Mouse (Mus musculus) gastrocnemius, adult 18-20 months (tissue): ENCODE measurements at regions not wholly inside any gene's neighbourhood (a gene's known extent, or its start where the extent isn't known, plus 50 kb on each side); places are given as distances from the start of the nearest gene placed in this dataset.

Experiments
- DNase-seq: peaks from one replicate; pipeline ENCODE4 v3.0.0; 2021; ENCODE audit warnings: low spot score

DNA sequence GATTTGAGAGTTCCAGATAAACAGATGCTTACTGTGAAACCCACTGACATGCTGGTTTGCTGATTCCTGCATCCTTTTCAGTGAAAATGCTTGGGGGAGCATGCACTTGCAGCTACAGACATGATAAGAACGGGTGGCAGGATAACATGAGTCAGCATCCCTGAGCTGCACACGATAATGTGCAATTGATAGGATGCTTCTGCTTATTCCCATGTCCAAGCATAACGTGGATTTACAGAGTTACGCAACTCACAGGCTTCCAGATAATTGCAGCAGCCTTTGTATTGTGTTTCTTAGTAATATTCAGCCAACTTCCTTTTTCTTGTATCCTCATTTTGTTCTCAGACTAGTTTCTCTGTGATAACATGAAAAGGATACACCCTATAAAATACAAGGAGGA is 245.7 kb downstream of the Flrt2 start:
- no peak for DNase-seq

DNA sequence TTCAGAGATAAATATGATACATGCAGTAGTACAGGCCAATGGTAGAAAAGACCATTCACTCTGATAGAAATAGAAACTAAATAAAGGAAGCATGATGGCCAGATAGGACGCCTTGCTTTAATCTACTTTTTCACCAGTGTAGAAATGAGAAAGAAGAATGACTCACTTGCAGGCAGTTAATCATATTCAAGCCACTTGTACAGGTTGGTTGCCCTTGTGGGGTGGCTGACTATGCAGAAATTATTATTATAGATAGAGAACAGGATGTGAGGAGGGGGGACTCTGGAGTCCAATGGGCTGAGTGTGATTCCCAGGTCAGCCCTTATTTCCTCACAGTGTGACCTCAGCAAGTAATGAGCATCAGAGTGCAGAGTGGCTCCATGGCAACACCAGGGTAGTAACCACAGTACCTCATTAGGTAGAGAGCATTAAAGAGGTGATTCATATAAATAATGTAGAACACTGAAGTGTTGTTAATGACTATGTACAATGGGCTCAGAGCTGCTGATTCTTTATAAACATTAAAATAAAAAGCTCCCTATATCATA is 248.5 kb downstream of the Flrt2 start:
- no peak for DNase-seq

DNA sequence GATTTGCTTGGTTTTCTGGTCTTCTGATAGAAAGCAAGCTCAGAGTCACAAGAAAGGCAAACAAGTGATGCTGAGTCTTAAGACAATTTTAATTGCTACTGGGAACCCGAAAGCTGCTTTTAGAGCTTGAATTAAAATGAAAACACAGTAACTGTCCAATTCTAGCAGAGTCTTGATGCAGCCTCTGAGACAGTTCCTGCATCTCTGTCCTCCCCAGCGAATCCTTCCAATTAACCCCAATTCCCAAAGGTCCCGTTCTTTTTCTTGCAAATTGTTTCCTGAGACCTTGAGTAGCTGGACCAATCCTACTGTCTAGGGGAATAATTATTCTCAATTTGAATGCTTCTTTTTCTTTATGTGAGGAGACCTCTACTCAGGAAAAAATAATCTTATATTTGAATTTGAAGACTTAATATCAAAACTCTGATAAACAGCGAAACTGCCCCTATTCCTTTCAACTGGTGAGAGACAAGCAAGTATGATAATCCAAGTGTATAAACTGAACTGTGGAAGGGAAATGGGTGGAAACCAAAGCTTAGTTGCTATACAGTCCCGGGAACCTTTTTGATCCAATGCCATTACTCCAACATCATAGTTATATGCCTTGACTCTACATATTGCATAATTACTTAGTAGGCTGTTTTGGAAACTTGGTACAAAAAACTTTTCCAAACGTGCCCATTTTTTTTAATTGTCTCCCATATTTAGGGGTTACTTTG is 267.9 kb downstream of the Flrt2 start:
- DNase-seq = no peak

DNA sequence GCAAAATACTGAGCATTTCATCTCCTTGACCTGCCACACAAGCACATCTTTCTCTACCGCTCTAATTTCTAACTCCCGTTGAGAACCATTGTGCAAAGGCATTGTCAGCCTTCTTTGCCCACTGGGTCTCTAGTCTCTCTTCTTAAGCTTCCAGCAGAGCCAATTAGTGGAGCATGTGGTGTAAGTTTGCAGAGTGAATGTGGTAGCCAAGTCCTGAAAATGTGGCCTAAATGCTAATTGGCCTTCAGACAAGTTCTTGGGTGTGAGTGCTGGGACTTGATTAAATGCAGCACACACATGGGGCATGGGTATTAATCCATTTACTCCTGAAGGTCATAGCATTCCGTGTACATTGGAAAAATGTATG is 268.5 kb downstream of the Flrt2 start:
- no peak for DNase-seq

DNA sequence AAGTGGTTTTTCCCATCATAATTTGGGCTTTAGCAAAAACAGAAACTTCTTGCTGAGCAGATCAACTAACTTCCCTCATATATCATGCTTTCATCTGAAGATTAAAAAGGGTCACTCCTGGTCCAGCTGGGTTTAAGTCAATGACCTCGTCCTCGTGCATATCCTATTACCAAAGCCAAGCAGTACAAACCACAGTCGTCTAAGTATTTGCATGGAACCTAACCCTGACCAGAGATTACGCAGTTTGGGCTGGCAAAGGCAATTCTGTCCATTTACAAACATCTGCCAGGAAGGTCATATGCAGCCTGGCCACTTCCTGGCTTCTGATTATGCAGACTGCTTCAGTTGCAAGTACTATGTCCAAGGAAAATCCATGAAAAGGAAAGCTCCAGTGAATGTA is 270.8 kb downstream of the Flrt2 start:
- DNase-seq = peak; percentile 1

DNA sequence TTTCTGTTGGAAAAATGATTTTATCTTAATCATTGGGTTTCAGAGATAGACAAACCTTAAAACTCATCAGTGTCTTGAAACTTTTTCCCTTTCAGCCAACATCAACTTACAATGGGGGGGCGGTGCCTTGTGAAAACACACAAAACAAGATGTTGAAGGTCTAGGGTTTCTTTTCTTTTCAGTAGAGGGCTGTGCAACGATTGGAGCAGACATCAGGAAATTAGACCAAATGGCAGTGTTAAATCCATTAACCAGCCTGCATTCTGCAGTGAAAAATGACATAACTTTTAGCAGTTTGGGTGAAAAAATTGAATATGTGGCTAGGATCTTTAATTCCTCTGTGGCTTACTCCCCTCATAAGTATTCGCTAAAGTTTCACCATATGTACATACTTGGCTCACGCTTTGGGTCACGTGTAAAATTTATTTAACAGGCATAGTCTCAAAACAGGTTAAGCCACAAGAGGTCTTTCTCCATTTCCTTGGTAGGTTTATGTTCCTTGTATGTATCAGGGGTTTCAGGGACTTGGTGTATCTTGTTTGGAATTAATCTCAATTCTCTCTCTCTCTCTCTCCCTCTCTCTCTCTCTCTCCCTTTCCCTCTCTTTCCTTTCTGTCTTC is 296.8 kb downstream of the Flrt2 start:
- no peak for DNase-seq

DNA sequence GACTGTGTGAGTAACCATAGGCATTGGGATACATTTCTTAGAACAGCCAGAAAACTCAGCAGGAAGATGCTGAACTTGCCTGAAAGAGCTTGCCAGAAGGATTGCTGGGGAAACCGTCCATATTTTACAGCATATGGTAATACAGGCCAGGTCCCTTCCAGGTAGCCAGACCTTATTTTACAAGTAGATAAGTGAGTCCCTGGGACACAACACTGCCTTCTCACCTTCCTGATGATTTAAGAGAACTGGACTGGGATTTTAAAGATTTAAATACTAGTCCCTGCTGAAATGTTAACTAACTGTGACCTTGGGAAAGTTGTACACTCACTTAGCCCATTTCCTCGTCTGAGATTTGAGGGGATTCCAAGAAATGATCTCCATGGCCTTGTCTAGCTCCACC is 302.9 kb downstream of the Flrt2 start:
- DNase-seq = no peak

DNA sequence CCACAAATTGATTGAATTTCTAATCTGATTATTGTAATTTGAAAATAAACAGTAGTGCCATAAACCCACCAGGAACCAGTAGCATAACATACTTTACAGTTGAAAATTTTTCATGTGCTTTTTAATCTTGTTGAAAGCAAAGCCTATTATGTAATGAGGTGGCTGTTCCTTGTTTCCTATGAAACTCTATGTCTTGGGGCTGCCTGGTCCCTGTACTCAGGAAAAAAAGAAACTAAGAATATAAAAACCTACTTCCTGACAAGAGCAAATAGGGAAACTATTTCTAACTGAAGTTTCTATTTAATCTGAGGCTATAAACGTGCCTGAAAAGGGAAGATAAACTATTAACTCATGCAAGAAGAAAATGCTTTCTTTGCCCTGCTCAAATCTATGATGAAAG is 338.2 kb downstream of the Flrt2 start:
- no peak for DNase-seq

DNA sequence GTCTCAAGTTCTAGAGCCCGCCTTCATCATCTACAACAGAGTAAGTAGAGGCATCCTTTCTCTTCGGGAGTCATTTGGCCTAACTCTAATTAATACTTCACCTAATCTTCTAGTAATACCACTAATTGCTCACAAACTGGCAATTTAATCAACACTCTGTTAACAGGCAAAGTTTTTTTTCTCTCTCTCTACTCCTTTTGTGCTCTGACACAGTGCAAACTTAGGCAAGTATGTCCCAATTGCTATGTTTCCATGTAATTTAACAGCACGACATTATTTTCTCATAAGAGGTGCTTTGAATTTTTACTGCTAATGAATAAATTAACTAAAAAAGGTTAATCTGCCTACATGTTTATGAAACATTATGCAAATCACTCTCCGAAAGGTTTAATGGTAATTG is 383.3 kb downstream of the Flrt2 start:
- DNase-seq = no peak

DNA sequence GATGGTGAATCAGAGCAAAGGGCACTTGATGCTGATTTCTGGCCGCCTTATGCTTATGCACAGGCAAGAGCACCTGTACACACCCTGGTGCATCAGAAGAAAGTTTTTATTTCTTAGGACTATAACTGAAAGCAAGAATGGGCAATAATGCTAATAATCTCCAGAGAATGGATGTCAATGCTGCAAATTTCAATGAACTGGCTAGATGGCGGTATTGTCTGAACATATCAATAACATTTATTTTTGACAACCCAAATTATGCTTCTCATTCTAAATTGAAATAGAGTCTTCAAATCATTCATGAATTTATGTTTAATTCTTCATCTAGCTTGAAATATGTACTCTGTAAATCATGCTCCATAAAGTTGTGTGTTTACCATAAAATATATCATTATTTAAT is 399.0 kb downstream of the Flrt2 start:
- DNase-seq = no peak

DNA sequence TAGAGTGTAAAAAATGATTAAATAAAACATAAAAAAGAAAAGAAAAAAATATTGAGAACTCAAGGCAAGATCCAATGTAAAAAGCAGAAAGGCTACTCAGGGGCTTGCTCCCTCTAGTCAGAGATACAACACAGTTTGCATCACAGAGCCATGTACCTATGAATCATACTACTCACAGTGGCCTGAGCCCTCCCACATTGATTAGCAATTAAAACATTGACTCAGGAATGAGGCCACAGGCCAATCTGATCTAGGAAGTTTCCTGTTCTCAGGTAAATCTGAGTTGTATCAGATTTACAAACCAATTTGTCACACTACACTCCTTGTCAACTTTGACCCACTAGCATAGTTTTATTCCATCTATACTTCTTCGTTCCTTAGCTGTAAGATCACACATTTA is 414.2 kb downstream of the Flrt2 start:
- DNase-seq = no peak

DNA sequence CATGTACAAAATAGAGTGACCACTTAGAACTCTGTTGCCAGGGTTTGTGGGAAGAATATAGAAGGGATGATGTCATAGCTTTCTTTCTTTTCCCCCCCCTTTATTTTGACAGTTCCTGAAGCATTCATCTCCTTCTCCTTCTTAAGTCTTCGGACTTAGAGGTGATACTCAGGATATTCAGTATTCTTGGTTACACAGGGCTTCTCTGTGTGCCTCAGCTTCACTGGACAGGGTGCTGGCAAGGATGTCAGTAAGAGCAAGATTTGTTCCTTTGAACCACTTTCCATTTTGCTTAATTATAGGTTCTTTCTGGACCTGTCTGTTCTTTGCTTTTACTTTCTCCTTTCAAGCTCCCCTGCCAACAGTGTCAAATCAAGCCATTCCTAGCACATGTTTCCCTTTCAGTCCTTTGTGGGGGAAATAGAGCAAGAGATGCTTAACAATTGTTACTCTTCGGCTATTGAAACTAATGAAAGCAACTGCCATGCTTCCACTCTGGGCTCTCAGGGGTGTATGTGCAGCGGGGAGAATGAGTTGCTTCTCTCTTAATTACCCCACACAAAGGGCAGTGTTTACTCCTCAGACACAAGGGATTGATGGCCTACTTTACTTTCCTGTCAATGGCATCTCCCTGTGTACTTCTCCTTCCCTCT is 422.8 kb downstream of the Flrt2 start:
- no peak for DNase-seq

DNA sequence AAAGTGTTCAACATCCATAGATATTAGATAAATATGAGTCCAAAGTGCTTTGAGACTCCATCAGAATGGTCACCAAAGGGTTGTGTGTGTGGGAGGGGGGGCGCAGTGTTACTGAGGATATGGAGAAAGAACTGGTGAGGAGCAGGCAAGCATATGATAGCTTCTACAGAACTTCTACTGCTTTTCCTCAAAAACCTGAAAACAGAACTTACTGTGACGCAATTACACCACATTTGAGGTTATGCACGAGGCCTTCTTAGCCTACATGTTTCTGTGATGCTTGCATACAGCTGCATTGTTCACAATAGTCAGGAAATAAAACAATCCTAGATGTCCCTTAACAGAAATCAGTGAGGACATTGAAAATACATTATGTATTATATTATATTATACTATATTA is 425.5 kb downstream of the Flrt2 start:
- no peak for DNase-seq

DNA sequence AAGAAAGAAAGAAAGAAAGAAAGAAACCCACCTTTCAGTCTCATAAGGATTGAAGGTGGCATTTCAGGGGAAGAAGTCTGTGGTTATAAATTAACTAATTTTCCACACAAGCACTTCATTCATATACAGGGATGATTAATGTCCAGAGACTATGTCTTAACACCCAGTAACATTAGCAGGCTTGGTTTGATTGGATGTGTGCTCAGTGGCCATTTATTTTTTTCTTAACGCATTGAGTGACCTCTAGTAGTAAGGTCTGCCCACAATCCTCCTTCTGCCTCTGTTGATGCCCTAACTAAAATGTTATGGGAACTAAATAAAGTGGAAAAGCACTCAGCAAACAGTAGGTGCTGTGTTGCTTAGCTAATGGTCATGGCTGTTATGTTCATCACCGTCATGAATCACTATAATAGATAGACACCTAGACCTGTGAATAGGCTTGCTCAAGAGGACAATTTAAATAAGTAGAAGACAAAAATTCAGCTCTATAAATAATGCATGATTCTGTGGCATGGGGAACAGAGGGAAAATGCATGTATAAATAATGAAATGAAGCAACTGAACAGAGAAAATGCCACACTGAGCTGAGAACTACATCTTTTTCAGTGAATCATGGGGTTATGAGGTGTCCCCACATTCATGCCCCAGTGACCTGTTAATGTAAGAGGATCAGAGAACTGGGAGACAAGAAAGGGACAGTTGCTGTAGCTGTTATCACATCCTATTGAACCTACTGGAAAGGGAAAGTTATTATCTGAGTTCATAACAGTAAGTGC is 432.3 kb downstream of the Flrt2 start:
- no peak for DNase-seq

DNA sequence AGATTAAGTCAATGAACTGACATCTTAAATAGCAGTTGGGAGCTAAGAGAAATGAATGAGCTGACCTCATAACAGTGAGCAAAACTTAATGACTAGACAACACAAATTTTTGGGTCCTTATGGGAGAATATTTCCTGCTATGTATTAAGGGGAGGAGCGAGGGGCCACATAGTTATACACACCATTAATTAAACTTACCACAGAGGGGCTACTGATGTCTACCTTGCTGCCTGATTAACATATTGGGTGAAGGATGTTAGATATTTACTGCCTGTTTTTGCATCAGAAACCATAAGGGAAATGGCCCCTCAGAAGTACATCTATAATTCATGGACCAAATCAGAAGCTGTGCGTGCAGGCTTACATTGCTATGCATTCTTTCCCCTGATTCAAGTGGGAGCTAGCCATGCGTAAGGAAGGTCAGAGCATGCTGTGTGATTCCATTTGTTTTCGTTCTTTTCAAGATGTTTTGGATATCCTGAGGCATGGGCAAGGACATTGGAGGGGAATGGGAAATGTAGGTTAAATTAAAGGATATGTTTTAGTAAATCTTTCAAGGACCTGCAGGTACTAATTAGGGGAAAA is 437.9 kb downstream of the Flrt2 start:
- DNase-seq = no peak

DNA sequence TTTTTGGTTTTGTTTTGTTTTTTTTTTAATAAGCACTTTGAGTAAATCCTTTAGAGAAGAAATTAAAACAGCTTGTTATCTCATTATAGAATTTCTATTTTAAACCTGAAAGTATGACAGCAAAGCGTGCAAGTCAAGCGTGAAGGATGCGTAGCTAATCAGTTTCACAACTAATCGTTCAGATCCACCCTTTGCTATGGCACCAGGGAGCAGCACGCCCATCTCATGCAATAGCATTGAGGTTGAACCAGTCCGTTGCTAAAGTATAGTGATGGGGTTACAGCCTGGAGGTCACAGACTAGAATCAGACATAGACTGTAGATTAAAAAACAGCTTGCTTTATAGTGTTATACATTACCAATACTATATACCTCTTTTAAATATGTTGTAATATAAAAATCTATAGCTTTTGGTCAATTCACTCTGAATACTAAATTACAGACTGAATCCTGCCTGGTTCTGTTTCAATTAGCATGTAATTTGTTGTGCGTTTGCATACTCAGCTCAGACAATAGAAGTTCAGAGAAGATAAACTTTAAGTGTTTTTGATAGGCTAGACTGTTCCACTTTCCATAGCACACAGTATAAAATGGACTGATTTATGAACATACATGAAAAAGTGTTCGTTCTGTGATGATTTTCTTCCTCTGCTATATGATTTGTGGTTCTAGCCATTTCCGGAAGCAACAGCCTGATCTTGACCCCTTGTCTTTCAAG is 438.9 kb downstream of the Flrt2 start:
- no peak for DNase-seq

DNA sequence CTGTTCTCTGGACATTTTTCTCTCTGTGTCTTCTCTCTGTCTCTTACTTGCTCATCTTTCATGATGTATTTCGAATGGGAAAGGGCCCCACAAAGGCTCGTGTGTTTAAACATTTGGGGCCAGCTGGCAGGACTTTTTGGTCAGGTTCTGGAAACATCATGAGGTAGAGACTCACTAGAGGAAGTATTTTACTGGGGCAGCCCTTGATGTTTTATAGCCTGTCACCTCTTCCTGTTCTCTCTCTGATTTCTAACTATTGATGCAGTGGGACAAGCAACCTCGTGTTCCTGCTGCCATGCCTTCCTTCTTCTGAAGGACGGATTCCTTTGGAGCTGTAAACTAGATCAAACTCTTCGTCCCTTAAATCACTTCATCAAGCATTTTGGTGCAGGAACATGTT is 442.1 kb downstream of the Flrt2 start:
- no peak for DNase-seq

DNA sequence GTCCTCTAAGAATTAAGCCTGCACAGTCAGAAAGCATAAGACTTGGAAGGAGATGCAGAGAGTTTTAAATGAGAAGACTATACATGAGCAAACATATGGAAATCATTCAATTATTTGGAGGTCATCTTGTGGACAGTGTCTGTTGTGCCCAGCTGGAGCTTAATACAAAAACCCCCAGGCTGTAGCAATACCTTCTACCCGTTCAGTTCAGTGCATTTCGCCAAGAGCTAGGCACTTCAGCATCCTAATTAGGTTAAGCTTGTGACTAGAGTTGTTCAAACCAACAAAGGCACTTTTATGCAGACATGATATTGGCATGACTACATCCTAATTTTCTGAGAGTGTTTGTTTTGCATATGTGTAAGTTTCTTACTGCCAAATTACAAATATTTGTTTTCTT is 449.7 kb downstream of the Flrt2 start:
- DNase-seq = no peak

DNA sequence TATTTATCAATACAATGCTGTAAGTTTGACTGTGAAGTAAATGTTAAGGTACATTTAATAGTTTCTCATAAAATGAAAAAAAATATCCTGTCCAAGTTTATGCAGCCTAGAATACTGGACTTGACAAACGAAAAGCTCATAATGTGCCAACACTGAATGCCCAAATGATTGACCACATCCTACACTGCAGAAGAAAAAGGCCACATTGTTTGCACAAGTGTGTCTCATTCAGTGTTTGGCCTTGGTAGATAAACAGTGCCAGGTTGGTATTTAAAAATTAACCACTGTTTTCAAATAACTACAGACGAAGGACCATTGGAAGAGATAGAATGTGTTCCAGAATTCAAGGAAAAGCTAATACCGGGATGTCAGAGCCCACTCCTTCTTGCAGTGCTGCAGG is 462.1 kb downstream of the Flrt2 start:
- no peak for DNase-seq

DNA sequence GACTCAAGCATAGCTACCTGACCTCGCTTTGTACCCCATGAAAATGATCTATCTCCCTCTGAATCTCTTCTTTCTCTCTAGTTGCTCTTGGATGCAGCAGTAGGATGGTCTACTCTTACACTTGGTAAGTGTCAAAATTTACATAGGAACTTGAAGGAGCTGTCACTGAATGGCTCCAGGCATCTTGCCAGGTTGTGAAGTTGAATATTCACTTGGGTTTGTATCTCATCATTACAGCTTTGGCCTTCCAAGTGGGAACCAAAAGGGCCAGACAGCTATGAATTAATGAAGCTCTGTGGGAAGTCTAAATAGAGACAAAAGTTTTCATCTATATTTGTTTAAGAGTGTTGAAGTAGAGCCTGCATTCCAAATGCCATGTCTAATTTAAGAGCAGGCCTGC is 475.5 kb downstream of the Flrt2 start:
- no peak for DNase-seq

DNA sequence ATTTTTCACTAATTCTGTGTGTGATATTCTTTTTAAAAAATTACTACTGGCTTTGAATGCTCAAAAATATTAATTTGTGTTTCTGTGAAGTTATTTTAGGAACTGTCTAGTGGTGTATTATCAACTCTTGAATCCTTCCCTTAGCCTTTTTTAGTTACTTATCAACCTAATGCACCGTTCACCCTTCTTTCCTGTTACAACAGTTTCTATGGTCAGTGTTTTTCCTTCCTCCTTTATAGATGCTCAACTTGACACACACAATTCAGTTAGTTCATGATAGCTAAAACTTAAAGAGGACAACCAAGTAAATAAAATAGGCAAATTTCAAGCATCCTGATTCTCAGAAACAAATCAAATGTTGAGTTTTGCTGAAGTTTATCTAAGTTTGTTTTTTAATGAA is 506.9 kb downstream of the Flrt2 start:
- DNase-seq = no peak
